Mouse (Mus musculus): ENCODE data around the gene Fbxo39. TPM values are rescaled to one million over a fixed set of nuclear protein-coding genes. Genes with fewer than 3 reads are reported as not detected.

The Fbxo39 gene
- total and polyA plus RNA-seq, 2 experiments from 2014 or later, result not detected

DNA sequence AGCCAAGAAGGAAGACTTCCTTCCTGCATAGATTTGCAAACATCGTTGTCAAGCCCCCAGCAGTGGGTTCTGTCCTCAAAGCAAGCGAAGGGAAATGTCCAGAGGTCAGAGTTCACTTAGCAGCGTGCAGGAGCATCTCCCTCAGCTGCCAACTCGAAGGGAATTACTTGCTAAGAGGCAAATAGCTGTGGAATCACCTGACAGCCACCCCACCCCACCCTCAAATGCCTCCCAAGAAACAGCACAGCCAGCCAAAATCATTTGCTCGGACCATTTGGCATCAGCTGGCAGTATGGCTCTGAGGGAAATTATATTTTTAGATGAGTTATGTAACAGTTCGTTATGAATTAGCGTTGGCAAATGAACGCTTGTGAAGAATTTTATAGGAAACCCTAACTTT is 34.8 kb downstream of the Fbxo39 start:
- Histone ChIP-seq H3K27me3 (ENCODE audit: control insufficient read depth, insufficient read depth, low read length) (no peaks in the 10 kb centered on the region), H3K36me3 (replicated peaks; ENCODE audit: control insufficient read depth, insufficient read depth, low read length) (no peaks in the 10 kb centered on the region)
- no peak for DNase-seq (ENCODE audit: low spot score)

GRCm38 (mm10) chr11:72349652-72350051 is 35.4 kb downstream of the Fbxo39 start:
- Histone ChIP-seq H3K9me3 (replicated peaks; ENCODE audit: control insufficient read depth, low read length) (no peaks in the 10 kb centered on the region), H3K27ac (ENCODE audit: low read depth) (no peak overlapping the region), H3K36me3 (replicated peaks; ENCODE audit: control insufficient read depth, insufficient read depth, low read length) (no peaks in the 10 kb centered on the region), H3K4me2 (ENCODE audit: low read depth, low read length) (no peak overlapping the region), H3K27me3 (ENCODE audit: control insufficient read depth, insufficient read depth, low read length) (no peaks in the 10 kb centered on the region), H3K4me1 (ENCODE audit: control insufficient read depth, insufficient read depth) (no peaks in the 10 kb centered on the region), H3K9ac (replicated peaks; ENCODE audit: low read depth, low read length) (no peak overlapping the region), H3K4me3 (ENCODE audit: low read depth, low read length) (no peak overlapping the region)
- no peak for DNase-seq (ENCODE audit: low spot score)
- TF ChIP-seq CTCF (IDR thresholded peaks at IDR 0.05; ENCODE audit: low read depth), result no peak
- no peak for TF ChIP-seq EP300 (IDR thresholded peaks at IDR 0.05; ENCODE audit: low read depth)
- no peak for ATAC-seq (ENCODE audit: insufficient read depth, low read depth)
- 70% methylated on average over 4 of the region's 4 CpGs for WGBS

More for the DNA sequence above, 34.8 kb downstream of the Fbxo39 start:
- Histone ChIP-seq H3K9ac (replicated peaks; ENCODE audit: low read depth, low read length) (no peak overlapping the region), H3K27ac (ENCODE audit: low read depth) (no peak overlapping the region), H3K9me3 (replicated peaks; ENCODE audit: control insufficient read depth, low read length) (no peaks in the 10 kb centered on the region), H3K4me2 (ENCODE audit: low read depth, low read length) (no peak overlapping the region), H3K4me1 (ENCODE audit: control insufficient read depth, insufficient read depth) (no peaks in the 10 kb centered on the region), H3K4me3 (ENCODE audit: low read depth, low read length) (no peak overlapping the region)
- TF ChIP-seq CTCF (IDR thresholded peaks at IDR 0.05; ENCODE audit: low read depth), result no peak
- TF ChIP-seq EP300 (IDR thresholded peaks at IDR 0.05; ENCODE audit: low read depth), result no peak
- ATAC-seq (ENCODE audit: insufficient read depth, low read depth), result no peak
- WGBS, result 46% methylated on average over 8 of the region's 8 CpGs

GRCm38 (mm10) chr11:72352272-72352671 is 38.0 kb downstream of the Fbxo39 start:
- Histone ChIP-seq H3K9ac (replicated peaks; ENCODE audit: low read depth, low read length) (no peak overlapping the region), H3K27ac (ENCODE audit: low read depth) (no peak overlapping the region), H3K36me3 (replicated peaks; ENCODE audit: control insufficient read depth, insufficient read depth, low read length) (no peaks in the 10 kb centered on the region), H3K4me3 (ENCODE audit: low read depth, low read length) (no peak overlapping the region), H3K27me3 (ENCODE audit: control insufficient read depth, insufficient read depth, low read length) (no peaks in the 10 kb centered on the region), H3K9me3 (replicated peaks; ENCODE audit: control insufficient read depth, low read length) (no peaks in the 10 kb centered on the region), H3K4me2 (ENCODE audit: low read depth, low read length) (no peak overlapping the region), H3K4me1 (ENCODE audit: control insufficient read depth, insufficient read depth) (no peaks in the 10 kb centered on the region)
- 64% methylated on average over 1 of the region's 1 CpGs for WGBS
- no peak for TF ChIP-seq EP300 (IDR thresholded peaks at IDR 0.05; ENCODE audit: low read depth)
- no peak for TF ChIP-seq CTCF (IDR thresholded peaks at IDR 0.05; ENCODE audit: low read depth)
- ATAC-seq (ENCODE audit: insufficient read depth, low read depth) (no peak), DNase-seq (ENCODE audit: low spot score) (no peak)

DNA sequence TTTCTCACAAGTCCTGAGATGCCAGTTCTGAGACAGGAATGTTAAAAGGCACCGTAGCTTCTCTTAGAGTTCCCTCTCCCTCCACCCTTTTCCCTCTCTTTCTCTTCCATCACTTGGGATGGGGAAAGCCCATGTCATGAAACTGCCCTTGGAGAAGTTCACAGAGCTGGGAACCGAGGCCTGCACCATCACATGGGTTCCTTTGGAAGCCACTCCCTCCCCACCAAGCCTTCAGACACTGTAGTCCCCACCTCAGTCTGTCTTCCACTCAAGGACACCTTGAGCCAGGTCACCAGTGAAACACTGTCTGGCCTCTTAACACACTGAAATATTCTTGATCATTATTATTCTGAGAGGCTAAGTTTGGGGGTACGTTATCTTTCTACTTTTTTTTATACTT is 38.9 kb downstream of the Fbxo39 start:
- Histone ChIP-seq H3K27me3 (ENCODE audit: control insufficient read depth, insufficient read depth, low read length) (no peaks in the 10 kb centered on the region), H3K4me3 (ENCODE audit: low read depth, low read length) (no peak overlapping the region), H3K4me1 (ENCODE audit: control insufficient read depth, insufficient read depth) (no peaks in the 10 kb centered on the region), H3K27ac (ENCODE audit: low read depth) (no peak overlapping the region), H3K9ac (replicated peaks; ENCODE audit: low read depth, low read length) (no peak overlapping the region), H3K36me3 (replicated peaks; ENCODE audit: control insufficient read depth, insufficient read depth, low read length) (no peaks in the 10 kb centered on the region), H3K9me3 (replicated peaks; ENCODE audit: control insufficient read depth, low read length) (no peaks in the 10 kb centered on the region), H3K4me2 (ENCODE audit: low read depth, low read length) (no peak overlapping the region)
- ATAC-seq (ENCODE audit: insufficient read depth, low read depth) (no peak), DNase-seq (ENCODE audit: low spot score) (no peak)
- TF ChIP-seq CTCF (IDR thresholded peaks at IDR 0.05; ENCODE audit: low read depth) (no peak), EP300 (IDR thresholded peaks at IDR 0.05; ENCODE audit: low read depth) (no peak)
- 77% methylated on average over 3 of the region's 3 CpGs for WGBS

DNA sequence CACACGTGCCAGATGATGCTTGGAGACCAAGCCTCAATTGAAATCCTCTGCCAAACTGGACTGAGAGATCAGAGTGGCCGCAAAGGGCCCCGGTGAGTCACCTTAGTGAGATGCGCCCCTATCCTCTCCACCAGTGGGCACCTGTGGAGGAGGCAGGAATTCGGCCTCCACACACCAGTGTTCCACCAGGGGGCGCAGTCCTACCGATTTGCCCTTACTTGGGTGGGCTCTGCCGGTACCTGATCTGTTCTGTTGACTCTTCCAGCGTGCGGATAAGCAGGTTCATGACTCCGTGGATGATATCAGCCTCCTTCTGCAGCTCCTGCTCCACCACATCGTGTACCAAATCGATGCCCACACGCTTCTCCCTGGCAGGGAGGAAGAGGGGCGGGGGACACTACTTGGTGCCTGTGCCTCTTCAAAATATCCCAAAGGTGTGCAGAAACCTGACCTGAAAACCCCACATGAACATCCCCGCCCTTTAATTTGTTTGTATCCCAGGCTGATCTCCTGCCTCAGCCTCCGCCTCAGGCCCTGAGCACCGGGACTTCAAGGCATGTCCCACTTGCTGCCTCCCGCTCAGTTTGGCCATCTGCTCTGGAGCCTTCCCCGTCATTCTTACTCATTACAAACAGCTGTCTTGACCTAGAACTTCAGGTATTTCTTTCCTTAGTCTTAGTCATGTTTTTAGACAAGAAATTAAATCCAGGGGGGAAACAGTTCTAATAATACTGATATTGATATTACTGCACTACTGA is 40.9 kb downstream of the Fbxo39 start:
- H3K27me3 ChIP-seq (ENCODE audit: control insufficient read depth, insufficient read depth, low read length), result no peaks in the 10 kb centered on the region
- TF ChIP-seq EP300 (IDR thresholded peaks at IDR 0.05; ENCODE audit: low read depth) (no peak), CTCF (IDR thresholded peaks at IDR 0.05; ENCODE audit: low read depth) (peak; percentile 93)
- no peaks in the 10 kb centered on the region for H3K9me3 ChIP-seq (replicated peaks; ENCODE audit: control insufficient read depth, low read length)
- H3K4me3 ChIP-seq (ENCODE audit: low read depth, low read length), result no peak overlapping the region
- no peak overlapping the region for H3K9ac ChIP-seq (replicated peaks; ENCODE audit: low read depth, low read length)
- no peaks in the 10 kb centered on the region for H3K36me3 ChIP-seq (replicated peaks; ENCODE audit: control insufficient read depth, insufficient read depth, low read length)
- H3K4me2 ChIP-seq (ENCODE audit: low read depth, low read length), result peak overlapping the region; percentile 43
- peak; percentile 63 for ATAC-seq (ENCODE audit: insufficient read depth, low read depth)
- H3K27ac ChIP-seq (ENCODE audit: low read depth), result no peak overlapping the region
- WGBS, result 20% methylated on average over 20 of the region's 20 CpGs
- H3K4me1 ChIP-seq (ENCODE audit: control insufficient read depth, insufficient read depth), result no peaks in the 10 kb centered on the region
- DNase-seq (ENCODE audit: low spot score), result peak; percentile 50
